Mouse (Mus musculus) midbrain, postnatal 0 days (tissue): ENCODE results near the gene Spats2. TPM values are rescaled to one million over a fixed set of nuclear protein-coding genes. Genes with fewer than 3 reads are reported as not detected.
A peak's percentile ranks its signal among the peaks of the same experiment; 100 is the strongest.
"Not testable (repeated sequence)": the region's sequence is repeated elsewhere in the genome, so short reads cannot be mapped to it uniquely, and the experiment has no call there.

Source experiments
- ATAC-seq: fragments of 200-750 bp; cut with Nextera tagmentation; 2 replicates; pipeline ENCODE4 v1.8.0; 2017; ENCODE audit warnings: moderate number of reproducible peaks, mild to moderate bottlenecking, moderate TSS enrichment, moderate library complexity; ENCODE audit not compliant: low FRiP score
- DNase-seq: peaks from one replicate; pipeline ENCODE4 v3.0.0-alpha.2; 2015; ENCODE audit warnings: low spot score
- H3K27ac ChIP-seq: fragments of 300-500 bp; sonication (generic); 2 replicates; pipeline ENCODE4 v1.5.1; 2014; ENCODE audit warnings: low read depth, mild to moderate bottlenecking, low read length, mixed read lengths
- H3K27me3 ChIP-seq: fragments of 300-500 bp; sonication (generic); 2 replicates; pipeline ENCODE4 v1.6.1; 2014; ENCODE audit warnings: low read length, control low read depth, mixed read lengths; ENCODE audit not compliant: insufficient read depth
- H3K36me3 ChIP-seq: fragments of 300-500 bp; sonication (generic); 2 replicates; pipeline ENCODE4 v1.6.1; 2014; ENCODE audit warnings: low read length, control low read depth, mixed read lengths; ENCODE audit not compliant: insufficient read depth
- H3K4me1 ChIP-seq: fragments of 300-500 bp; sonication (generic); 2 replicates; pipeline ENCODE4 v1.6.1; 2014; ENCODE audit warnings: mild to moderate bottlenecking, control low read depth, antibody characterized with exemption, low read length, mixed read lengths; ENCODE audit not compliant: insufficient read depth
- H3K4me2 ChIP-seq: fragments of 300-500 bp; sonication (generic); 2 replicates; pipeline ENCODE4 v1.6.1; 2014; ENCODE audit warnings: low read depth, mild to moderate bottlenecking, low read length, mixed read lengths; ENCODE audit not compliant: poor library complexity, severe bottlenecking
- H3K4me3 ChIP-seq: fragments of 300-500 bp; sonication (generic); 2 replicates; pipeline ENCODE4 v1.5.1; 2014; ENCODE audit warnings: low read depth, mild to moderate bottlenecking, low read length, moderate library complexity
- H3K9ac ChIP-seq: fragments of 300-500 bp; sonication (generic); replicated peaks from 2 replicates; pipeline ENCODE4 v1.6.1; 2014; ENCODE audit warnings: mild to moderate bottlenecking, low read length, moderate library complexity, mixed read lengths; ENCODE audit not compliant: poor library complexity, severe bottlenecking
- H3K9me3 ChIP-seq: fragments of 300-500 bp; sonication (generic); 2 replicates; pipeline ENCODE4 v1.6.1; 2016; ENCODE audit warnings: low read length, control low read depth
- CTCF ChIP-seq: IDR thresholded peaks from 2 replicates; pipeline ENCODE4 v1.5.1; 2016; ENCODE audit warnings: antibody characterized with exemption, mild to moderate bottlenecking
- WGBS: fragments of 180-500 bp; shearing (Covaris S2); extraction: QIAGEN DNeasy Blood & Tissue Kit; methylation state at CpG from one replicate; pipeline ENCODE4 v1.1.7; 2014; 5-methylcytosine and 5-hydroxymethylcytosine counted together
- polyA plus RNA-seq: library from polyadenylated mRNA; unstranded; fragments of >200 nt; fragmentation: Nextera tagmentation; extraction: Ambion mirVana; gene quantifications from 2 replicates; pipeline ENCODE4 v1.2.1, GENCODE M21; 2015
- total RNA-seq: library from RNA; depleted of rRNA; stranded (reverse); fragments of >200 nt; gene quantifications from 2 replicates; pipeline ENCODE4 v1.2.3, GENCODE M21; 2014

Spats2 gene
- total and polyA plus RNA-seq, 2 experiments from 2014 or later: 19.5 to 31.8 TPM

DNA sequence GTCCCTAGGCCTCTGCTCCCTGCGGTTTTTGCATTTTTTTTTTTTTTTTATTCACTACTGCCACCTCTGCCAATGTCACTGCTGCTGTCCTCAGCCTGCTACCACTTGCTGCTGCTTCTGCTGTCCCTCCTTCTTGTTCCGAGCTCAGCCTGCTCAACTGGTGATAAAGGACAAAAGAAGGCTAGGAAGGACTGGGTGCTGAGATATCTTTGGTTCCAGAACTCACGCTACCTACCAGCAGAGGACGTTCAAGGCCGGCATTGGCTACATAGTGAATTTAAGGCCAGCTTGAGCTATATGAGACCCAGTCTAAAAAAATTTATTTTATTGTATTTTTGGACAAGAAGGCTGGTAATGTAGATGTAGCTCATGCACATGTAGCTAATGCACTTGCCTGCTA, 12.7 kb downstream of the Spats2 start:
- no peak for TF ChIP-seq CTCF
- DNase-seq: no peak

DNA sequence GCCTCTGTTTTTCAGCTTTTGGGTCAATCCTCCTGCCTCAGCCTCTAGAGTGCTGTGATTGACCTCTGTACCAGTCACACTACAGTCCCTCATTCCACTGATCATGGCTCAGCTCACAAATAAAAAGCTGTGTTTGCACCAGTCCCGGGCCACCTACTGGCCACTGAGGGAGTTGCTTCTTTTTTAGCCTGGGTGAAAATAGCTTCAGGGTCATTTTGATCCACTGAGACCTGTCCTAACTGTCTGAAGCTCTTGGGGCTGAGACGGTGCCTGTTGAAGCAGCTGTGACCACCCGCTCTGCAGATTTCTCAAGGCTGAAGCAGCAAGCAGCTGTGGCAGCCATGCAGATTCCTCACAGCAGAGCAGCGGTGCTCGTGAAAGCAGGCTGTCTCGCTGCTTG, 14.0 kb downstream of the Spats2 start:
- Histone ChIP-seq H3K27ac (no peak overlapping the region), H3K9ac (no peak overlapping the region), H3K9me3 (no peaks in the 10 kb centered on the region), H3K4me2 (no peak overlapping the region), H3K4me3 (no peak overlapping the region), H3K27me3 (no peaks in the 10 kb centered on the region), H3K4me1 (no peaks in the 10 kb centered on the region), H3K36me3 (no peaks in the 10 kb centered on the region)
- ATAC-seq: no peak
- WGBS: 55% methylated on average over 6 of the region's 6 CpGs
- peak; percentile 52 for DNase-seq
- peak; percentile 81 for TF ChIP-seq CTCF

More for the DNA sequence above, 12.7 kb downstream of the Spats2 start:
- H3K27me3 ChIP-seq: no peaks in the 10 kb centered on the region
- H3K4me1 ChIP-seq: no peaks in the 10 kb centered on the region
- no peak overlapping the region for H3K4me2 ChIP-seq
- no peak overlapping the region; the same call in 1 of the 2 replicates for H3K27ac ChIP-seq
- no peaks in the 10 kb centered on the region for H3K36me3 ChIP-seq
- ATAC-seq: no peak
- 91% methylated on average over 5 of the region's 5 CpGs for WGBS
- H3K9ac ChIP-seq: no peak overlapping the region
- H3K9me3 ChIP-seq: no peaks in the 10 kb centered on the region
- H3K4me3 ChIP-seq: no peak overlapping the region

DNA sequence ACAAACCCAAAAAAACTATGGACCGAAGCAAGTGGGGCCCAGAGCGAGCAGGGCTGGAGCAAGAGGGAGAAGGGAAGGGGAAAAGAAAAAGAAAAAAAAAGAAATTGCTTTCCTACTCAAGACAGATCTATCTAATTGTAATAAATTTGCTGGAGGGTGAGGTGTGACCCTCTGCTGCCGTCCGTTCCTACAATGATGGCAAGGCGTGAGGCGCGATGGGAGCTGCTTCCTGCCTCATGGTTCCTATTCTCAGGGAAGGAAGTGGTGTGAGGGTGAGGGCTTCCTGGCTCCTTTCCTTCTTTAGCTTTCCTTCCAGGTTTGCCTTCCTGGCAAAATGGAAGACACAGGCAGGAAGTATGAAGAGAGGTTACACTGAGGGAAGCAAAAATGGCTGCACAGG, 24.8 kb downstream of the Spats2 start:
- Histone ChIP-seq H3K27ac (no peak overlapping the region), H3K36me3 (peaks cover 15% of the 10 kb centered on the region), H3K9me3 (no peaks in the 10 kb centered on the region), H3K9ac (no peak overlapping the region), H3K4me2 (no peak overlapping the region), H3K4me1 (no peaks in the 10 kb centered on the region), H3K27me3 (no peaks in the 10 kb centered on the region), H3K4me3 (no peak overlapping the region)
- no peak for TF ChIP-seq CTCF
- DNase-seq (no peak), ATAC-seq (no peak)
- WGBS: 91% methylated on average over 7 of the region's 7 CpGs

DNA sequence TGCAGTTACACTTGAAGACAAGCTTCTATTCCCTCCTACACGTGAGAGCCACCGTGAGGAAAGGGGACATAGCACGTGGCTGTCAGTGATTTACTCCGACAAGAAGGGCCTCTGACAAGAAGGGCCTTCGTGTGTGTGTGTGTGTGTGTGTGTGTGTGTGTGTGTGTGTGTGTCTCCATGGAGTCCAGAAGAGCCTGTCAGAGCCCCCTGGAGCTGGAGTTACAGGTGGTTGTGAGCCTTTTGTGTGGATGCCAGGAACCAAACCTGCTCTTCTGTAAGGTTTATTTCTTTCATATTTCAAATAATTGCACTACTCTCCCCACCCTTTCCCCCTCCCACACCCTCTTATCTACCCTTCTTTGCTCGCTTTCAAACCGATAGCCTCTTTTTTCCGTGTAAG, 25.6 kb downstream of the Spats2 start:
- Histone ChIP-seq H3K4me2 (no peak overlapping the region), H3K36me3 (peaks cover 9% of the 10 kb centered on the region; the same call in 1 of the 2 replicates), H3K9me3 (no peaks in the 10 kb centered on the region), H3K4me3 (no peak overlapping the region), H3K27me3 (no peaks in the 10 kb centered on the region), H3K9ac (no peak overlapping the region), H3K27ac (no peak overlapping the region), H3K4me1 (no peaks in the 10 kb centered on the region)
- 88% methylated on average over 8 of the region's 8 CpGs for WGBS
- no peak for ATAC-seq
- no peak for TF ChIP-seq CTCF
- DNase-seq: no peak

DNA sequence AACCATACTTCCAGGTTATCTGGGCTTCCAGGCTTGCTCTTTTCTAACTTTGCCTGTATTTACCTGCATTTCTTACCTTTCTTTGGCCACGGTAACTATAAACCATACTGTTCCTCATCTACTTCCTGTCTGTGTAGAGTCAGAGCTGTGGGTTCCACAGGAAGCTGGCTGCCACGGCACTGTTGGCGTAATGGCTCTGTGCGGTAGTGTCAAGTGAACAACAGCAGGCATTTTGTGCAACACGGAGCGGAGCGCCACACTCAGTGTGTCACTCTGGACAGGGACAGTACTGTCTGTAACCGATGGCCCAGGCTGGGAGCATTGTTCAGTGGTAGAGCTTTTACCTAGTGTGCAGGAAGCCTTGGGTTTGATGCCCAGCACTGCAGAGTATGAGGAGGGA, 27.8 kb downstream of the Spats2 start:
- no peaks in the 10 kb centered on the region for H3K27me3 ChIP-seq
- ATAC-seq: no peak
- H3K9me3 ChIP-seq: no peaks in the 10 kb centered on the region
- peaks cover 6% of the 10 kb centered on the region; the same call in 1 of the 2 replicates for H3K36me3 ChIP-seq
- H3K9ac ChIP-seq: no peak overlapping the region
- TF ChIP-seq CTCF: no peak
- WGBS: 98% methylated on average over 8 of the region's 8 CpGs
- no peak for DNase-seq
- H3K4me1 ChIP-seq: no peaks in the 10 kb centered on the region
- H3K4me3 ChIP-seq: no peak overlapping the region
- H3K27ac ChIP-seq: no peak overlapping the region
- no peak overlapping the region for H3K4me2 ChIP-seq

DNA sequence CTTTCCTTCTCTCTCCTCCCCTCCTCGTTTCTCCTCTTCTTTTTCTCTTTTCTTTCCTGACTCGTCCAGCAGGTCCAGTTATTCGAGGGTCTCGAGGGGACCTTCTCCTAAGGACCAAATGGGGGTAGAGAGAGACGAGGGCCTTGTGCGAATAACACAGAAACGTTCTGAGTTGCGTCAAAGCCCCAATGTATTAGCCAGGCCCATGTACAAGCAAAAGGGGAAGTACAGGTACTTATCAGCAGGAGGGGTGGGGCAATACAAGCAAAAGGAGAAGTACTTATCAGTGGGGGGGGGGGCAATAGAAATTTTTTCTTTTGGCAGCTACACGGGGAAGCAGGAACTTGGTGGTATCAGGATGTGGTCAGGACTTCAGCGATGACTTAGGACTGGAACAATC, 28.8 kb downstream of the Spats2 start:
- DNase-seq, H3K4me2 ChIP-seq, H3K9ac ChIP-seq, H3K9me3 ChIP-seq, H3K36me3 ChIP-seq, ATAC-seq, H3K4me3 ChIP-seq, H3K27me3 ChIP-seq, H3K4me1 ChIP-seq, H3K27ac ChIP-seq: not testable (repeated sequence)
- WGBS: 93% methylated on average over 10 of the region's 10 CpGs
